Mouse (Mus musculus): ENCODE data around the gene Defb33. TPM values are rescaled to one million over a fixed set of nuclear protein-coding genes. Genes with fewer than 3 reads are reported as not detected.

The Defb33 gene
- polyA plus RNA-seq, 1 experiment from 2014 or later: not detected

Other genes starting within 250 kb of the Defb33 start
- gene Gm15056, start 10.0 kb downstream of the Defb33 start, polyA plus RNA-seq (2014; fragmentation: Nextera tagmentation; extraction: Ambion mirVana): not detected in 2 replicates
- gene Gm6040, start 29.4 kb downstream of the Defb33 start, polyA plus RNA-seq (2014; fragmentation: Nextera tagmentation; extraction: Ambion mirVana): not detected in 2 replicates
- not detected in 2 replicates for gene AY761185, start 52.0 kb downstream of the Defb33 start, polyA plus RNA-seq (2014; fragmentation: Nextera tagmentation; extraction: Ambion mirVana)
- gene Defa21, start 132.9 kb downstream of the Defb33 start, polyA plus RNA-seq (2014; fragmentation: Nextera tagmentation; extraction: Ambion mirVana): not detected in 2 replicates
- gene Defa23, start 162.4 kb downstream of the Defb33 start, polyA plus RNA-seq (2014; fragmentation: Nextera tagmentation; extraction: Ambion mirVana): not detected in 2 replicates
- gene Defa35, start 172.4 kb downstream of the Defb33 start, polyA plus RNA-seq (2014; fragmentation: Nextera tagmentation; extraction: Ambion mirVana): not detected in 2 replicates
- not detected in 2 replicates for gene Defa25, start 191.8 kb downstream of the Defb33 start, polyA plus RNA-seq (2014; fragmentation: Nextera tagmentation; extraction: Ambion mirVana)
- not detected in 2 replicates for gene Gm14851, start 203.4 kb downstream of the Defb33 start, polyA plus RNA-seq (2014; fragmentation: Nextera tagmentation; extraction: Ambion mirVana)
- not detected in 2 replicates for gene Defa30, start 242.0 kb downstream of the Defb33 start, polyA plus RNA-seq (2014; fragmentation: Nextera tagmentation; extraction: Ambion mirVana)

Measured in embryonic facial prominence, embryonic 14.5 days (tissue).